Mouse (Mus musculus) cerebellum, adult 2 months (tissue): ENCODE measurements around the gene Hist1h3c. TPM values are rescaled to one million over a fixed set of nuclear protein-coding genes. Genes with fewer than 3 reads are reported as not detected.
"Not testable (repeated sequence)": the region's sequence is repeated elsewhere in the genome, so short reads cannot be mapped to it uniquely, and the experiment has no call there.

Experiments used
- DNase-seq, 2 experiments: peaks; one replicate each; pipeline ENCODE4 v3.0.0; 2021
- H3K27ac ChIP-seq: fragments of 200-500 bp; 2 replicates; pipeline ENCODE4 v1.5.1; 2012; ENCODE audit warnings: low read length, control low read depth, inconsistent platforms; ENCODE audit not compliant: insufficient read depth
- H3K27me3 ChIP-seq: fragments of 200-500 bp; 2 replicates; pipeline ENCODE4 v1.6.1; 2012; ENCODE audit warnings: inconsistent platforms, mild to moderate bottlenecking, low read length, moderate library complexity; ENCODE audit not compliant: control insufficient read depth, insufficient read depth
- H3K4me1 ChIP-seq: fragments of 200-500 bp; 2 replicates; pipeline ENCODE4 v1.6.1; 2011; ENCODE audit warnings: low read length; ENCODE audit not compliant: control insufficient read depth, insufficient read depth
- H3K4me3 ChIP-seq: fragments of 200-500 bp; replicated peaks from 2 replicates; pipeline ENCODE3; 2011; ENCODE audit warnings: mild to moderate bottlenecking, low read depth, low read length, control low read depth; ENCODE audit not compliant: insufficient read depth
- CTCF ChIP-seq: fragments of 200-500 bp; IDR thresholded peaks from 2 replicates; pipeline ENCODE4 v1.5.1; 2011; ENCODE audit warnings: low read depth, mild to moderate bottlenecking, control low read depth, low read length, moderate library complexity, borderline replicate concordance; ENCODE audit not compliant: insufficient read depth
- POLR2A ChIP-seq: fragments of 200-500 bp; IDR thresholded peaks from 2 replicates; pipeline ENCODE4 v1.6.1; 2011; ENCODE audit warnings: low read length, control low read depth, borderline replicate concordance; ENCODE audit not compliant: insufficient read depth
- WGBS: fragments of 180-500 bp; shearing (Covaris S2); methylation state at CpG from one replicate; pipeline ENCODE4 v1.1.7; 2018; 5-methylcytosine and 5-hydroxymethylcytosine counted together
- polyA plus RNA-seq: library from polyadenylated mRNA; depleted of rRNA; stranded (reverse); fragments of >200 nt; gene quantifications from 2 replicates; pipeline ENCODE4 v1.2.3, GENCODE M21; 2012; rRNA removed

Hist1h3c gene
- 0.23 and 0.30 TPM in 2 replicates for polyA plus RNA-seq

DNA sequence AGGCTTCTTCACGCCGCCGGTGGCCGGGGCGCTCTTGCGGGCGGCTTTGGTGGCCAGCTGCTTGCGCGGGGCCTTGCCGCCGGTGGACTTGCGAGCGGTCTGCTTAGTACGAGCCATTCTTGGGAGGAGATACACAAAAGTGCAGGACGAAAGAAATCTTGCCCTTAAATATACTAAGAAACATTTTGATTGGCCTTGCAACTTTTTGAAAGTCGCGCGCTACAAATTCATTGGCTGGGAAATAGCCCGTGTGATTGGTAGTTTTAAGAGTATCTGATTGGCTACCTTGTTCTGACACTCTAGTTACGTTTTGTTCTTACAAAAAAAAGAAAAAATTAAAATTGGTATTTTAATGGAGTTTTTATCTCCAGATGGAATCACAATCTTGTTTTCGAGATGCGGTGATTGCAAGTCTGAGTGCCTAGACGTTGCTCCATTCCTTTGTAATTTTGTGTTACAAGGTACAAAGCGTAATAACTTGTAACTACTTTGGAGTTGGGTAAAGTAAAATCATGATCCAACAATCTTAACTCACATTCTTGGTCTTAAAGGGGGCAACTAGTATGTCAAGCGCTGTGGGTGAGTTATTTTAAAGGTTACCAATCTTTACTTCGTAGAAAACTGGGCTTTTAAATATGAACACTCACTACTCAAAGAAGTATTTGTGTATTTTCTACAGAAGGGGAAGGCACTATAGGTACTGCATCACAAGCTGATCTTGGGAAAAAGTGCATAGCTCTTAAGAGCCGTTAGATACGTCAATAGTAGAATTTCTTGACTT, at the start of gene Hist1h3c:
Gene Hist1h3c (minus strand): TSS at position 222 of the 781 bp plus-strand sequence.
- peak within 1 kb of the TSS; percentile 86 for H3K27ac ChIP-seq
- no peaks in the 10 kb centered on the region for H3K4me1 ChIP-seq
- TF ChIP-seq POLR2A (no peak), CTCF (no peak)
- peak within 1 kb of the TSS; percentile 58 for H3K4me3 ChIP-seq
- DNase-seq, result peak; percentile 82
- 1% methylated on average over 28 of the region's 28 CpGs for WGBS
- no peaks in the 10 kb centered on the region for H3K27me3 ChIP-seq

- peak; percentile 12 to 18 for DNase-seq
- Histone ChIP-seq H3K4me1 (no peaks in the 10 kb centered on the region), H3K27me3 (no peaks in the 10 kb centered on the region), H3K27ac (no peak overlapping the region), H3K4me3 (no peak overlapping the region)
- TF ChIP-seq CTCF, result peak; percentile 29; the same call in 1 of the 2 replicates
- no peak for TF ChIP-seq POLR2A
- 51% methylated on average over 2 of the region's 2 CpGs for WGBS
Measured at GRCm38 (mm10) chr13:23792520-23792919, 47.1 kb upstream of the Hist1h3c start.

- Histone ChIP-seq H3K4me3 (no peak overlapping the region), H3K27me3 (no peaks in the 10 kb centered on the region), H3K27ac (no peak overlapping the region), H3K4me1 (no peaks in the 10 kb centered on the region)
- TF ChIP-seq POLR2A, result no peak
- TF ChIP-seq CTCF, result no peak
- WGBS, result 88% methylated on average over 4 of the region's 4 CpGs
- DNase-seq, result no peak
Measured at GRCm38 (mm10) chr13:23779025-23779424, 33.6 kb upstream of the Hist1h3c start.

GRCm38 (mm10) chr13:23778339-23778738, 32.9 kb upstream of the Hist1h3c start:
- WGBS, result 95% methylated on average over 7 of the region's 7 CpGs
- TF ChIP-seq POLR2A, result no peak
- TF ChIP-seq CTCF, result no peak
- H3K27ac ChIP-seq, result no peak overlapping the region

GRCm38 (mm10) chr13:23772561-23773313, 27.3 kb upstream of the Hist1h3c start:
- no peak overlapping the region for H3K27ac ChIP-seq
- H3K4me3 ChIP-seq, result no peak overlapping the region
- 27% methylated on average over 21 of the region's 21 CpGs for WGBS
- no peak for TF ChIP-seq CTCF
- no peak for TF ChIP-seq POLR2A
- H3K4me1 ChIP-seq, result no peaks in the 10 kb centered on the region
- no peaks in the 10 kb centered on the region for H3K27me3 ChIP-seq
- DNase-seq, result no peak

More at GRCm38 (mm10) chr13:23778339-23778738, 32.9 kb upstream of the Hist1h3c start:
- DNase-seq, result no peak
- Histone ChIP-seq H3K27me3 (no peaks in the 10 kb centered on the region), H3K4me1 (no peaks in the 10 kb centered on the region), H3K4me3 (no peak overlapping the region)

- not testable (repeated sequence) for DNase-seq, H3K27ac ChIP-seq, H3K4me1 ChIP-seq, H3K27me3 ChIP-seq, H3K4me3 ChIP-seq
- WGBS, result 87% methylated on average over 2 of the region's 2 CpGs
Measured at GRCm38 (mm10) chr13:23769613-23770012, 24.2 kb upstream of the Hist1h3c start, which contains the start of gene Trim38. Trim38 (plus strand) TSS chr13:23769913.

DNA sequence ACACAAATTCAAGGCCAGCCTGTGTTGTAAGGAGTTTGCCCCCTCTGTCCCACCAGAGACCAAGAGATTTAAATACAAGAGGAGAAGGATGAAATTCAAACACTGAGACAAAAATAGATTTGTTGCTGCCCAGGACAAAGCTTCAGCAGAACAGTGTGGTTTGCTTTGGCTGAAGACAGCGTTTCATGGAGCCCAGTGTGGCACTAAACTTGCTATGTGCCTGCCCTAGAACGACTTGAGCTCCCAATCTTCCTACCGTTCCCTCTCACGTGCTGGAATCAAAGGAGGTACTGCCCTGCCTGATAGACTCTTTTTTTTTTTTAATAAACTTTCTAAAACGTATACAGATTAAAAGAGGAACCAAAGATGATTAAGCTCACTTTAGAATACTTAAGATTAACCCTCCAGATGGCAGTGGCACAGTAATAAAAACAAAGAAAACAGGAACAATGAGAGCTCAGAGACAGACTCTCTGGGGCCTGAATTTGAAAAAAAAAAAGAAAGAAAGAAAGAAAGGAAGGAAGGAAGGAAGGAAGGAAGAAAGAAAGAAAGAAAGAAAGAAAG, 23.5 kb upstream of the Hist1h3c start:
- no peak for DNase-seq
- WGBS, result 51% methylated on average over 5 of the region's 5 CpGs

More for the DNA sequence above, 23.5 kb upstream of the Hist1h3c start:
- Histone ChIP-seq H3K27me3 (no peaks in the 10 kb centered on the region), H3K4me1 (no peaks in the 10 kb centered on the region), H3K4me3 (no peak overlapping the region), H3K27ac (no peak overlapping the region)
- TF ChIP-seq CTCF (no peak), POLR2A (no peak)
